Mouse (Mus musculus) erythroid progenitor cell, adult 5-6 weeks (primary cell): ENCODE results near the gene Gm10229. TPM values are rescaled to one million over a fixed set of nuclear protein-coding genes. Genes with fewer than 3 reads are reported as not detected.
"Not testable (repeated sequence)": the region's sequence is repeated elsewhere in the genome, so short reads cannot be mapped to it uniquely, and the experiment has no call there.

Experiments
- ATAC-seq: replicated peaks from 2 replicates; pipeline ENCODE4 v1.8.0; 2016; ENCODE audit warnings: moderate number of reproducible peaks, mild to moderate bottlenecking, moderate TSS enrichment, inconsistent platforms; ENCODE audit not compliant: poor library complexity, low FRiP score, severe bottlenecking
- total RNA-seq, 2 experiments: library from RNA; stranded (forward) in 1 of 2; stranded (reverse) in 1 of 2; fragments of 150-400 nt in 1 of 2; fragments of 186-747, 209-891 nt in 1 of 2; gene quantifications; 2 replicates each; pipeline versions ENCODE4 v1.2.3 to v1.2.4; 2015 to 2017; ENCODE audit warnings: low replicate concordance in 2 of 2

The Gm10229 gene
- total RNA-seq (2015; ENCODE audit: low replicate concordance) (not detected in 2 replicates), total RNA-seq (2017; ENCODE audit: low replicate concordance) (not detected in 2 replicates)

GRCm38 (mm10) chr16:89014984-89015383 lies at the start of gene Gm10229:
TSS of gene Gm10229 (plus strand) at chr16:89015284.
- ATAC-seq = not testable (repeated sequence)

GRCm38 (mm10) chr16:89010659-89011058 lies 4.4 kb upstream of the Gm10229 start, which contains the start of gene Krtap22-2:
TSS of gene Krtap22-2 (minus strand) at chr16:89010759.
- ATAC-seq = no peak

- no peak for ATAC-seq
These were observed 1.1 kb upstream of the Gm10229 start for GRCm38 (mm10) chr16:89013973-89014372.

- ATAC-seq = not testable (repeated sequence)
These were observed 16.3 kb downstream of the Gm10229 start, which contains the start of gene Krtap6-1 for GRCm38 (mm10) chr16:89031399-89031798. TSS of gene Krtap6-1 (plus strand) at chr16:89031699.

GRCm38 (mm10) chr16:89041372-89041771 lies 26.3 kb downstream of the Gm10229 start, which contains the start of gene Gm10228:
TSS of gene Gm10228 (minus strand) at chr16:89041472.
- not testable (repeated sequence) for ATAC-seq

- ATAC-seq = no peak
These were observed 32.7 kb downstream of the Gm10229 start, which contains the start of gene Krtap6-5 for GRCm38 (mm10) chr16:89047783-89048182. TSS of gene Krtap6-5 (minus strand) at chr16:89047883.

- not testable (repeated sequence) for ATAC-seq
These were observed 48.8 kb downstream of the Gm10229 start, which contains the start of gene 1110025L11Rik for GRCm38 (mm10) chr16:89063902-89064301. TSS of gene 1110025L11Rik (minus strand) at chr16:89064002.

Other genes starting within 250 kb of the Gm10229 start
- gene 2310057N15Rik, start 241.1 kb upstream of the Gm10229 start, total RNA-seq (2015; ENCODE audit: low replicate concordance) = not detected in 2 replicates
- gene 2310057N15Rik, start 241.1 kb upstream of the Gm10229 start, total RNA-seq (2017; ENCODE audit: low replicate concordance) = not detected in 2 replicates
- not detected in 2 replicates for gene Gm5965, start 237.4 kb upstream of the Gm10229 start, total RNA-seq (2015; ENCODE audit: low replicate concordance)
- not detected in 2 replicates for gene Gm5965, start 237.4 kb upstream of the Gm10229 start, total RNA-seq (2017; ENCODE audit: low replicate concordance)
- gene Gm20741, start 203.1 kb upstream of the Gm10229 start, total RNA-seq (2015; ENCODE audit: low replicate concordance) = not detected in 2 replicates
- gene Gm20741, start 203.1 kb upstream of the Gm10229 start, total RNA-seq (2017; ENCODE audit: low replicate concordance) = not detected in 2 replicates
- gene Krtap15, start 195.1 kb upstream of the Gm10229 start, total RNA-seq (2015; ENCODE audit: low replicate concordance) = not detected in 2 replicates
- gene Krtap15, start 195.1 kb upstream of the Gm10229 start, total RNA-seq (2017; ENCODE audit: low replicate concordance) = not detected in 2 replicates
- gene Krtap14, start 189.1 kb upstream of the Gm10229 start, total RNA-seq (2015; ENCODE audit: low replicate concordance) = not detected in 2 replicates
- gene Krtap14, start 189.1 kb upstream of the Gm10229 start, total RNA-seq (2017; ENCODE audit: low replicate concordance) = not detected in 2 replicates
- not detected in 2 replicates for gene Krtap19-1, start 145.9 kb upstream of the Gm10229 start, total RNA-seq (2015; ENCODE audit: low replicate concordance)
- not detected in 2 replicates for gene Krtap19-1, start 145.9 kb upstream of the Gm10229 start, total RNA-seq (2017; ENCODE audit: low replicate concordance)
- not detected in 2 replicates for gene Krtap19-2, start 141.0 kb upstream of the Gm10229 start, total RNA-seq (2015; ENCODE audit: low replicate concordance)
- not detected in 2 replicates for gene Krtap19-2, start 141.0 kb upstream of the Gm10229 start, total RNA-seq (2017; ENCODE audit: low replicate concordance)
- not detected in 2 replicates for gene Krtap19-3, start 137.2 kb upstream of the Gm10229 start, total RNA-seq (2015; ENCODE audit: low replicate concordance)
- not detected in 2 replicates for gene Krtap19-3, start 137.2 kb upstream of the Gm10229 start, total RNA-seq (2017; ENCODE audit: low replicate concordance)
- gene Krtap19-4, start 130.2 kb upstream of the Gm10229 start, total RNA-seq (2015; ENCODE audit: low replicate concordance) = not detected in 2 replicates
- not detected in 2 replicates for gene Krtap19-4, start 130.2 kb upstream of the Gm10229 start, total RNA-seq (2017; ENCODE audit: low replicate concordance)
- not detected in 2 replicates for gene Krtap19-5, start 118.8 kb upstream of the Gm10229 start, total RNA-seq (2015; ENCODE audit: low replicate concordance)
- not detected in 2 replicates for gene Krtap19-5, start 118.8 kb upstream of the Gm10229 start, total RNA-seq (2017; ENCODE audit: low replicate concordance)
- gene Krtap19-9b, start 83.0 kb upstream of the Gm10229 start, total RNA-seq (2015; ENCODE audit: low replicate concordance) = not detected in 2 replicates
- not detected in 2 replicates for gene Krtap19-9b, start 83.0 kb upstream of the Gm10229 start, total RNA-seq (2017; ENCODE audit: low replicate concordance)
- gene Krtap16-3, start 52.4 kb upstream of the Gm10229 start, total RNA-seq (2015; ENCODE audit: low replicate concordance) = not detected in 2 replicates
- not detected in 2 replicates for gene Krtap16-3, start 52.4 kb upstream of the Gm10229 start, total RNA-seq (2017; ENCODE audit: low replicate concordance)
- not detected in 2 replicates for gene Krtap22-2, start 4.5 kb upstream of the Gm10229 start, total RNA-seq (2015; ENCODE audit: low replicate concordance)
- gene Krtap22-2, start 4.5 kb upstream of the Gm10229 start, total RNA-seq (2017; ENCODE audit: low replicate concordance) = not detected in 2 replicates
- not detected in 2 replicates for gene Krtap6-1, start 16.4 kb downstream of the Gm10229 start, total RNA-seq (2015; ENCODE audit: low replicate concordance)
- gene Krtap6-1, start 16.4 kb downstream of the Gm10229 start, total RNA-seq (2017; ENCODE audit: low replicate concordance) = not detected in 2 replicates
- gene Gm10228, start 26.2 kb downstream of the Gm10229 start, total RNA-seq (2015; ENCODE audit: low replicate concordance) = not detected in 2 replicates
- gene Gm10228, start 26.2 kb downstream of the Gm10229 start, total RNA-seq (2017; ENCODE audit: low replicate concordance) = not detected in 2 replicates
- not detected in 2 replicates for gene Krtap6-5, start 32.6 kb downstream of the Gm10229 start, total RNA-seq (2015; ENCODE audit: low replicate concordance)
- not detected in 2 replicates for gene Krtap6-5, start 32.6 kb downstream of the Gm10229 start, total RNA-seq (2017; ENCODE audit: low replicate concordance)
- not detected in 2 replicates for gene 1110025L11Rik, start 48.7 kb downstream of the Gm10229 start, total RNA-seq (2015; ENCODE audit: low replicate concordance)
- gene 1110025L11Rik, start 48.7 kb downstream of the Gm10229 start, total RNA-seq (2017; ENCODE audit: low replicate concordance) = not detected in 2 replicates
- gene Krtap6-3, start 68.7 kb downstream of the Gm10229 start, total RNA-seq (2015; ENCODE audit: low replicate concordance) = not detected in 2 replicates
- gene Krtap6-3, start 68.7 kb downstream of the Gm10229 start, total RNA-seq (2017; ENCODE audit: low replicate concordance) = not detected in 2 replicates
- not detected in 2 replicates for gene Gm6358, start 125.6 kb downstream of the Gm10229 start, total RNA-seq (2015; ENCODE audit: low replicate concordance)
- gene Gm6358, start 125.6 kb downstream of the Gm10229 start, total RNA-seq (2017; ENCODE audit: low replicate concordance) = not detected in 2 replicates
- gene Gm10061, start 135.8 kb downstream of the Gm10229 start, total RNA-seq (2015; ENCODE audit: low replicate concordance) = not detected in 2 replicates
- gene Gm10061, start 135.8 kb downstream of the Gm10229 start, total RNA-seq (2017; ENCODE audit: low replicate concordance) = not detected in 2 replicates
- gene Gm9789, start 142.7 kb downstream of the Gm10229 start, total RNA-seq (2015; ENCODE audit: low replicate concordance) = not detected in 2 replicates
- not detected in 2 replicates for gene Gm9789, start 142.7 kb downstream of the Gm10229 start, total RNA-seq (2017; ENCODE audit: low replicate concordance)
- gene Gm7735, start 154.2 kb downstream of the Gm10229 start, total RNA-seq (2015; ENCODE audit: low replicate concordance) = not detected in 2 replicates
- gene Gm7735, start 154.2 kb downstream of the Gm10229 start, total RNA-seq (2017; ENCODE audit: low replicate concordance) = not detected in 2 replicates
- gene 1110057P08Rik, start 159.5 kb downstream of the Gm10229 start, total RNA-seq (2015; ENCODE audit: low replicate concordance) = not detected in 2 replicates
- gene 1110057P08Rik, start 159.5 kb downstream of the Gm10229 start, total RNA-seq (2017; ENCODE audit: low replicate concordance) = not detected in 2 replicates
- not detected in 2 replicates for gene Krtap20-2, start 190.6 kb downstream of the Gm10229 start, total RNA-seq (2015; ENCODE audit: low replicate concordance)
- not detected in 2 replicates for gene Krtap20-2, start 190.6 kb downstream of the Gm10229 start, total RNA-seq (2017; ENCODE audit: low replicate concordance)